Mouse (Mus musculus) adrenal gland, adult 18-20 months (tissue): ENCODE results near the gene Krt39. TPM values are rescaled to one million over a fixed set of nuclear protein-coding genes. Genes with fewer than 3 reads are reported as not detected.

ENCODE experiments used
- DNase-seq, 2 experiments: peaks; one replicate each; pipeline ENCODE4 v3.0.0; 2021 to 2022; ENCODE audit warnings: low spot score in 2 of 2
- long read RNA-seq, 2 experiments: library from polyadenylated mRNA; stranded (forward); transcript quantifications; one replicate each; pipeline ENCODE4 v2.0.0; 2021
- total RNA-seq, 2 experiments: library from RNA; stranded (reverse); gene quantifications; 1 replicate in 1 of 2; 2 replicates in 1 of 2; pipeline ENCODE4 v1.2.3; 2021

The Krt39 gene
- total RNA-seq, result not detected
- long read RNA-seq, experiment 1, result 0 reads
- long read RNA-seq, experiment 2, result 0 reads

DNA sequence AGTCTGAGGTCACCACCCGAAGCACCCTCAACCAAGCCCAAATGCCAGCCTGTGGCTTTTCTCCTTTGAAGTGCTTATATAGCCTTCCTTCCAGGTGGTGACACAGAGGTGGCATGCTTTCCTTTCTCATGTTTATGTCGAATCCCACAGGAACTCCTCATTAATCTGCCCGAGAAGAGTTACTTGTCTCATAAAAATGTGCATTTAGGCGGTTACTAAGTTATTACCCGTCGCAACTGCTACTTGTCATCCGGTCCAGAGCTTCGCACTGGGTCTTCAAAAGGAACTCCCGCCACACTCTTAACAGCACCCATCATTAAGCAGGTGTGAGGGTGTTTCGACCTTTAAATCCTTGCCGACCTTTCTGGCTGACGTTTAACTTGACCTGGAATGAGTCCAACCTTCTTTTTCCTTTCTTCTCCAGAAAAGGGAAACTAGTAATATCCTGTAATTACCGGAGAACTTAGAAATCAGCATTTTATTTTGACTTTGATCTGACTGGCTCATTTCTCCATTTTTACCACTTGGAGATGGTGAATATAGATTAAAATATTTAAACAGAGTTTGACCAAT lies at the start of gene Krt39:
TSS of gene Krt39 (minus strand) at position 51 of the 573 bp plus-strand sequence.
- no peak for DNase-seq

DNA sequence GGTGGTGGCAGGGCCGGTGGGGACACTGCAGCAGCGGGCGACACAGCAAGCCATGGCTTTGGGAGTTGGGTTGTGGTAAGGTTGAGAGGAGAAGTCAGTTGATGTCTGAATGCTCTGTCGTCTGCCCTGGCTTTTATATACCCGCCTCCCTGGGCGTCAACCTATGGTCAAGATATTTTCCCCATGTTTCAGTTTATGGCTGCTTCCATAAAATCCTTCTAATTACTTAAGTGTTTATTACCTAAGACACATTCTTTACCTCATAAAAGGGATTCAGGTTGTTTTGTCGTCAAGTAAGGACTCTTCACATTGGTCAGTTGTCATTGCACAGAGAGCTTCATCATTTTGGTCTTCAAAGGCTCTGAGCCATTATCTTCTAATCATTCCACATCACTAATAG lies 45.4 kb upstream of the Krt39 start, which contains the start of gene Krtap3-1:
TSS of gene Krtap3-1 (minus strand) at position 101 of the 400 bp plus-strand sequence.
- no peak for DNase-seq

DNA sequence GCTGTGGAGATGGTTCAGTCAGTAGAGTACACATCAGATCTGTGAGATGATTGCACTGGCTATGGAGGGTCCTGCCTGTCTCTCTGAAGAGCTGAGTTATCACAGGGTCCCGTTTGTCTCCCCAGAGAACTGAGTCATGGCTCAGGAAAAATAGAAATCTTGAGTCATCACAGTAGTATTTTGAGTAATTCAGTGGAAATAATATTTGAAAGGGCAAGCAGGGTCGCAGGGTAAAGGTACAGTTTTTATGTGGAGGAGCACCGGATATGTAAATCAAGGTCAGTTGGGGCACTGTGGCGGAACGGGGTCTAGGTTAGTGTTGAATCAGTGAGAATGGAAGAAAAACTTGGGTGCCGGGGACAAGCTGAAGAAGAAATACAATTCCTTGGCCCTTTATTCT lies 41.4 kb upstream of the Krt39 start:
- no peak for DNase-seq

DNA sequence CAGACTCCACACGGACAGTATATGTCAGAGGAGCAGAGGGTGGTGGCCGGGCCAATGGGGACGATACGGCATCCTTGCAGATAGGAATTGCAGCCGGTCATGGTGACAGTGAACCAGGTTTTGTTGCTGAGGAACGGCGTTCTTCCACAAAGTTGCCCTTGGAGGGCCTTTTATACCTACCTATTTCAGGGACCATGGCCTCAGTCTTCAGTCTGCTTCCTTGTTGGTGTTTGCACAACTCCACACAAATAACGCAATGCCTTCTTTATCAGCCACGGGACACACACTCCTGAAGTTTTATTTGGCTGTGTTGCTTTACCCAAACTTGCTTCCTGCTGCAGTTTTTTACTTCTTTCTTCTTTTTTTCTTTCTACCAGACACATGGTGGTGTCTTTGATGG lies 38.2 kb upstream of the Krt39 start, which contains the start of gene Gm11939:
TSS of gene Gm11939 (minus strand) at position 101 of the 400 bp plus-strand sequence.
- no peak for DNase-seq

DNA sequence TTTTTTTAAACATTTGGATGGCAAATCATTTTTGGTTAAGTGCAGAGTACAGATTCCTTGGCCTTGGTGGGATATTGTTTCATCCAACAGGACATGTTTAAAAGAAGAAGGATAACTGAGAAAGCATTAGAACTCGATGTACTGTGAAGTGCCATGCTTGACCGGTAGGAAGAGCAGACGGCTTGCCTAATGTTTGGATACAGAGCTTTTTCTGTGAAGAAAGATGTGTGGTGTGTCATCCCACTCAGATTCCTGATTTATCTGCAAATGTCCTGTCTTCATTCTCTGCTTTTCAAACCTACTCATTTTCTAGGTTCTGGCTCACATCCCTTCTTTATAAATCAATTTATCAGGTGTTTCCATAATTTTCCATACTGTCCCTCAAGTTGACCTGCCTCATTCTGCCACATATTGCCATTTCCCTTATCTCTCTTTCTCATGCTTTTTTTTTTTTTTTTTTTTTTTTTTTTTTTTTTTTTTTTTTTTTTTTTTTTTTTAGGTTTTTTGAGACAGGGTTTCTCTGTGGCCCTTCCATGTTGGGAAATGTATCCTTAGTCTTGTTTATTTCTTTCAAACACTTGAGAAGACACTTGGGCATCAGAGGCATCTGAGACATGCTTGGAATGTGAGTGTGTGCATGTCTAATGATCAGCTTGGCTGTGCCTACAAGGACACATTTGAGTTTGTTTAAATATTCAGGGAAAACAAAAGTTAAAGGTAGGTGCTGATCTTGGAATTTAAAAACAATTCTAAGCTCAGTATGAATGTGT lies 37.0 kb upstream of the Krt39 start:
- no peak for DNase-seq

DNA sequence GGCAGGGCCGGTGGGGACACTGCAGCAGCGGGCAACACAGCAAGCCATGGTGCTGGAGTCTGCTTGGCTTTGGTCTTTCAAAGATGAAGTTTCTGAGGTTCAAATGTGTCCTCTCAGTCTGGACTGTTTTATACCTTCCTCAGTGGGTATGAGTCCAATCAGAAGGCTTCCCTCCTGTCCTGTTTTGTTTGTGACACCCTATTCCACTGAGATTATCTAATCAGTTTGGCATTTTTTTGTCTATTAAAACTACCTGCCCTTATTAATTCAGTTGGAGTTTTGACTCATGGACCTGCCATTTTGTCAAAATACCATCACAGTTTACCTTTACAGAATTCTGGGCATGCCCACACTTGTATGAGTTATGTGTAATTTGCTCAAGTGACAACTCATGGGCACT lies 35.6 kb upstream of the Krt39 start, which contains the start of gene Krtap3-2:
TSS of gene Krtap3-2 (minus strand) at position 101 of the 400 bp plus-strand sequence.
- DNase-seq, result no peak

DNA sequence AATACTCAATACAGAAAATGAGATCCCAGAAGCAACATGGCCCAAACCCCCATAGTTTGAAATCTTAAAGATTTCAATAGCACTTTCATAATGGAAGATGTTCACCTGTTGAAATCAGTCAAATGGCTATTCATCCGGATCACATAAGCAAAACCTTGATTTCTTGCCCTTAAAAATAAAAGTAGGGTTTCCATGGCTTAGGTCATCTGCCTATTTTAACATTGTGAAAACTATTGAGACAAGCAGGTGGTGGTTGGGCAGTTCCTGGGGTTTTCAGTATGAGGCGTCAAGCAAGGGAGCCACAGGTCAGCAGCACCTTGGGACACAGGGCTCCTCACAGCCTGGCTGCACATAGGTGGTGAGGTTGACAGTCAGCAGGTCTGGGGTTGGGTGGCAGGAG lies 35.1 kb upstream of the Krt39 start:
- DNase-seq, result no peak

DNA sequence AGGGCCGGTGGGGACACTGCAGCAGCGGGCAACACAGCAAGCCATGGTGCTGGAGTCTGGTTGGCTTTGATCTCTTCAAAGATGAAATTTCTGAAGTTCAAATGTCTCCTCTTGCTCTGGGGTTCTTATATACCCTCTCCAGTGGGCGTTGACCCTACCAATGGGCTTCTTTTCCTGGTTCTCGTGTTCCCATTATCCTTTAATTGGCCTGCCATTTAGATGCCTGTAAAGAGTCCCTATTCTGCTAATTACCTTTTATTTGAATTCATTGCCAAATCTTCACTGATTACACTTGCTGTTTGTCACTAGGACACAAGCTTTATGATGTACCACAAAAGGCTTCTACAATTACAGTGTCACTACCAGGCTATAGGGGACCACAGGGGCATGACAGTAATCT lies 29.6 kb upstream of the Krt39 start, which contains the start of gene Krtap3-3:
TSS of gene Krtap3-3 (minus strand) at position 101 of the 400 bp plus-strand sequence.
- no peak for DNase-seq

DNA sequence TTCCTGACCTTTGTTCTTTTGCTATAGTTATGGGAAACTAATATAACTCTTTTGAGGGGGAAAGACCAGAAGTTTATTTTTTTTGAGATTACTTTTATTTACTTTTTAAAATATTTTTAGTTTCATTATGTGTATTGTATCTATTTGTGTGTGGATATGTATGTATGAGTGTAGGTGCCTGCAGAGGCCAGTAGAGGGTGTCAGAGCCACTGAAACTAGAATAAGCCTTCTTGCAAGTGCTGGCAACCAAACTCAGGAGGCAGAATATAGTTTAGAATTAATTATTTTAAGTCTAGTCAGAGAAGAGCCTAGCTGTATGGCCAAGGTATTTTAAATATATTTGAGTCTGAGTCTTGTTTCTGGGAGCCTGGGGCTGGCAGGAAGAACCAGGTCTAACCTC lies 26.8 kb upstream of the Krt39 start:
- no peak for DNase-seq

DNA sequence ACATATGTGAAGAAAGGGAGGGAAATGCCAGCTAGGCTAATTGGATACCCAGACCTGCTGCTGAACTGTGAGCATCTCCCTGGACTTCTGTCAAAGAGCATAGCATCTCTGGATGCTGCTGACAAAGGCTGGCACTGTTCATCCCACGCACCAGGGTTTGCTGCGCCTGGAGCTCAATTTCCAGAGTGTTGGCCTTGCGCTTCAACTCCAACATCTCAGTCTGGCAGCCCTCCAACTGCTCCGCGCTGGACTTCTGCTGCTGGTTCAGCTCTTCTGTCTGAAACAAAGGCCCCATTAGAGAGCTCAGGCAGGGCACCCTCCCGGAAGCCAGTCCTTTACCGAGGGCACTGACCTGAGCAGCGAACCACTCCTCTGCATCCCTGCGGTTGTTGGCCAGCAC lies 18.6 kb upstream of the Krt39 start:
- peak in 1 of 2 experiments; percentile 4 for DNase-seq

DNA sequence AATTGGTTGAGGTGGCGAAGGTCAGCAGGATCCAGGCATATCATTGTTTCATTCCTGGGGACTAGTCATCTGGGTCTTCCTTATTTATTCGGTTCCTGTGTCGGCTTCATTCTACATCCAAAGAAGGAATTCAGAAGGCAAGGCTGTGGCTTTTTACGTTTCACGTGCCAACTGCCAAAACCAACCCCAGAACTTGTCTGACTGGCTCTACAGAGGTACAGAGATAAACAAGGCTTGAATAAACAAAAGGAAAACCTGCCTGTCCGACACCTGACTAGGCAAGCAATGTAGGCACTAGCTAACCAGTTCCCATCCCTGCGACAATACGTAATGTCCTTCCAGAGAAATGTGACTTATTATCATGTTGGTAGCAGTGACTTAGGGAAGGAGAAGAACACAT lies 7.0 kb downstream of the Krt39 start:
- DNase-seq, result no peak

DNA sequence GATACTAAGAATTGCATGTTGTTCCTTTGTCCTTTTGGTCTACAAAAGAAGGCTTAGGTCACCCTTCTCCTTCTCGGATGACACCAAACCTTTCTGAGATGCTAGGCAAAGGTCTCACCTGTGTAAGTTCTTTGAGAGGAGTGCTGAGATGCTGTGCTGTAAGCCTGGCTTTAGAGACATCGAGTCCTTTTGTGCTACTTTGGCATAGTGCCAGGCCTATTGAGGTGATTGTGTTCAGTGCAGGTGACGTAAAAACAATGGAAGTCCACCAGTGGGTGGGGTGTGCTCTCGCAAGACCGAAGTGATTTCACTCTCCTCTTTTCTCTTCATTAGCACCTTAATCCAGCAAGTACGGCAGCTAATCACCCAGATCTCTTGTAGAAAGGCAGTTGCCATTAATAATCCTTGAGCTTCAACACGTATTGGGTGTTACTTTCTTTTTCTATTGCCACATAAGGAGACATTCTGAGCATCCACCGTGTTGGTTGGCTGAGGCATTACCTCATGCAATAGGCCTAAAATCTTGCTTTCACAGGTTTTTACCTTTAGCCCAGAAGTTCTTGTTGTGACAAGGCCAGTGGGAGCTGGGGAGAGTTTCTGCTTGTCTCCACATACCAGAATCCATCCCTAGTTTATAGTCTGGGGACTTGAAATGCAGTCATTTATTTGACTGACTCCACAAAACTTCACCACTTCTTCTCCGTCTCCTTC lies 20.9 kb downstream of the Krt39 start:
- no peak for DNase-seq

DNA sequence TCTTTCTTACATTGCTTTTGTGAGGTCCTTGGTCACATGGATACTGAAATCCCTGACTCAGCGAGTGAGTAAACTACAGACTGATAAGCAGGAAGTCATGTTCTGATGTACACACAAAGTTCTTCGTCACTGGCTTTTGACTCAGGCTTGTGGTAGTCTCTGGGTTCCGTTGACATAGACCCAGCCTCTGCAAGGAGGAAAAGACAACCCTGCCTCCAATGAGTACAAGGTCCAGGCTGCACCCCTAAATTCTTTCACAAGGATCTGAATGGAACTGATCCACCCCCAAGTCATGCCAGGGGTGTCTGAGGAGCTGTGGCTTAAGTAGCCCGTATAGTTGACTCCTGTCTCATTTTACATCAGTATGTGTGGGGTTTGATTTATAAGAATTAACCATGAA lies 24.7 kb downstream of the Krt39 start:
- DNase-seq, result no peak

DNA sequence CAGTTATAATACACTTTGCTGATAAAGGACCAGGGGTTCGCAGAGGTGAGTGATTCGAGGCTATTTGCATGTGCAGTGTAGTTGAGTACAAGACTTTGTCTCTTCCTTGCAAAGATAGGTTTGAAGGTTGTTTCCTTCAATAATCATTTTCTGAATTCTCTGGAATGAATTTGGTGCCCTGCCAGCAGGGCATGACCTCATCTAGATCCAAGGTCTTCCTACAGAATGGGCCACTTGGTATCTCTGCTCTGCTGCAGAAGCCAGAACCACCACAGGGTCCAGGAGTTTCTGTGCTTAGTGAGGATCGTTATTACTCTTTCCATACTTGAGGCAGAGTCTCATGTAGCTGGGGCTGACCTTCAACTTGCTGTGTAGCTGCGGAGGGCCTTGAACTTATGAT lies 26.4 kb downstream of the Krt39 start:
- peak in 1 of 2 experiments; percentile 12 for DNase-seq

DNA sequence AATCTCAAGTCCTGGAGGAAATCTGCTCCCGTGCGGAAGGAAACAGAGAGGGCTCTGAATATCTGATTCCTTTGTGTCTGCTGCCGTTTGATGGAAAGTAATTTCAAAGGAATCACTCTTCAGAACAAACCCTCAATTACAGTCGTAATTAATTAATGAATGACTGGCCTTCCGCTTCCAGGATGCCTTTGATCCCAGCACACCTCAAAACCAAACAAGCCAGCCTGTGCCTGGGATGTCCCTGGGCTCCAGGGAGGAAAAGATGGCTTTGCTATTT lies 27.6 kb downstream of the Krt39 start:
- DNase-seq, result no peak

DNA sequence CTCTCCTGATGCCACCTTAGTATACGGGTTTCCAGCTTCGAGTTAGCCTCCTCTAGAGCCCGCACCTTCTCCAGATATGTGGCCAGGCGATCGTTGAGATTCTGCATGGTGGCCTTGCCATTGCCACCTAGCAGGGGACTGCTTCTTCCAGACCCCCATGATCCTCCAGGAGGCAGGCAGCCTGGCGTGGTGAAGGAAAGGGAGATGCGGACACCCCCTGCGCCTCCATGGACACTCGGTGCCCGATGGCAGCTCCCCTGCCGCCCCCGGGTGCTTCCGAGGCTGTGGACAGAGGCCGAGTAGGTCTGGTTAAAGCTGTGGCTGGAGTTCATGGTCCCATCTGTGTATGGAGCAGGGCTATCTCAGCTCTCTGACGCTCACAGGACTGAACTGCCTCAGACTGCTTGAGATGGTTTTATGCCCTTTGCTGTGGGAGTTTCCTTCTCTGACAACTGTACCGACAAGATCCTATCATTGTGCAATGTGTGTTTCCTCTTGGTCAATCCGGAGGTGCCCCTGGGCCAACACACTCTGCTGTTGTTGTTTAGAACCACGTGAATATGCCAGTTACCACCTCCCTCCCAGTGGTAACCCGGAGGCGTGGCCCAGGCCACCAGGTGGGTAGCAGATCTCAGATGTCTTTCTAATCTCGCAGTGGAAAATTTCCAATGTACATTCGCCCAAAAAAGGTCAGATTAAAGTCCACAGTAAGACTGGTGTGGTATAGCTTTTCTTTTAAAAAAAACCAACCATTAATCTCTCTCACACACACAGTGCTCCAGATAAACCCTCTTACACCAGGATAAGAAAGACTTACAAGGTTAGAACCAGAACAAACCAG lies 28.2 kb downstream of the Krt39 start, which contains the start of gene Krt23:
TSS of gene Krt23 (minus strand) at position 405 of the 841 bp plus-strand sequence.
- DNase-seq, result no peak

DNA sequence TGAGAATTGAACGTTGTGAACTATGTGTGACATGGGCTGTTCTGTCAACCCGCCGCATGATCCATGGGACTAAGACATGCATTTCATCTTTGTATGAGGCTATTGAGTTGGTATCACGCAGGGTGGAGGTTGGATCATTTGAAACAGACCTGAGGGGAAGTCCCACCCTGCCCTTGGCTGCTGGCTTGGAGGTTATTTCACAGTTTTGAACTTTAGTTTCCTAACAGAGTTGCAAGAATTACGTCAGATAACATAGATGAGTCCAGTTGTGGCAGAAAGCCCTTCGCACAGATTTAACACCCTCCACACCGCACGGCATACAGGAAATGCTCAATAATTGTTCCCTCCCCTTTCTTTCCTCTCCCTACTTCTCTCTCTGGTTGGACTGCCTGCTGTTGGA lies 30.1 kb downstream of the Krt39 start:
- DNase-seq, result no peak

DNA sequence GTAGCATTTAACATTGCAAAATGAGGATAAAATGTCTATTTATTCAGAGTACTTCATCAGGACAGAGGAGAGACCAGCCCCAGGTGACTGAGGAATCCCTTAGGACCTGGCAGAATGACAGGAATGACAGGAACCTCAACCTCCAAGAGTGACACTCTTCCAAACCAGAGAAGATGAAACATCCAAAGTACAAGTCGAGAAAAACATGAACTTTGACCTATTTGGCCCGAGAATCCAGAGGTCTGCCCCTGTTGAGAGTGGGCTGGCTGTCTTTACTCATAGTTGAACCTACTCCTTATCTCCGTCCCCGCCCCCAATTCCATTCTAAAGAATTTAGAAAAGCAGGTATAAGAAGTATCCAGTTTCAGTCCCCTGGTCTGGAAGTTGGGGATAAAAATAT lies 30.5 kb downstream of the Krt39 start:
- no peak for DNase-seq

DNA sequence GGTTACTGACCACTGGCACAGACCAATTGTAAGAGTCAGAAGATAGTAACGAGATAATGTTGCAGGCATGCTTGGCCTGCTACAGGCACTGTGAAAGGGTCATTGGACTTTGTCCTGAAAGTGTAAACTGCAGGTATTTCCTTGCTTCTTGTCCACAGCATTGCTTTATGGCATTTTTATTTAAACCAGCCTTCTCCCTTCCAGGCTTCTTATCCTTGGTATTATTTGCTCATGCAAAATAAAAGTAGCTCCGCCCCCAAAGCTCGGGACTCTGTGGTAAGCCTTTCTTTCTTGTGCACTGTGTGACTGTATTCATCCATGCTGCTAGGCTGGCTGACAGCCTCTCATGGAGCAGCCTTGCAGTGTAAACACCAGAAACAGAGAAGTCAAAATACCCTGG lies 31.9 kb downstream of the Krt39 start:
- no peak for DNase-seq

DNA sequence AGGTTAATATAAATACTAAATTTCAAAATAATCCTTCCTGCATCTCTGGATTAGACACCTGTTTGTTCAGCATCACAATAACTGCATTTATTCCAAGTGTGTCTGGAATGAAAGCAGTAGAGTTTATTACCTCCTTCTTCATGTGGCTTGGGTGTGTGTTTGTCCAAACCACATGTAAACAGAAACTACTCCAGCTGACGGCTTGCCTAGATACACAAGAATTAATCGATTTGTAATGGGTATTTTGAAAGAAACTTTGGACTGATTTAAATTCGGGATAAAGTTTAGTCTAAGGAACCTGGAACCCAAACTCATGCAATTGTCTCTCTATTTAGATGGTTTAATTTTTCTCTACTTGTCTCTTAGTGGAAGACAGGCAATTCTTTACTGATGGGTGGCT lies 46.2 kb downstream of the Krt39 start:
- no peak for DNase-seq

DNA sequence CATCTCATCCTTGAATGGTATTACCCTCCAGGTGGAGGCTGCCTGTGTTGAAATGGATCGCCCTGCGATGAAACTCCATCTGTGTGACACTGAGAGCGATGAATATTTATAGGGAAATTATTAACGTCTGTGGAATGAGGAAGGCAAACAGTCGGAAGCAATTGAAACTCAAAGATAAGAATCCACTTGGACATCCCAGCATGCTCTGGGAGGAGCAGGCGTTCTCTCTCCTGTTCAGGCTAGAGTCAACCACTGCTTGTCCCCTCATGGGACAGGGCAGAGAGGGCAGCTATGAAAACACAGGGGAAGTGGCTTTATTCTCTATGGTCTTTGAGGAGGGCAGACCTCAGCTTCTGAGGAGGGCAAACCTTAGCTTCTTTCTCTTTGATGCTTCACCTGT lies 47.7 kb downstream of the Krt39 start:
- DNase-seq, result no peak
